Mouse (Mus musculus): ENCODE data around the gene Ptgir.

Gene Ptgir

GRCm38 (mm10) chr7:16938117-16938791 is 32.0 kb downstream of the Ptgir start:
- in situ Hi-C loops (cut with MboI, MseI) = no loop called here

DNA sequence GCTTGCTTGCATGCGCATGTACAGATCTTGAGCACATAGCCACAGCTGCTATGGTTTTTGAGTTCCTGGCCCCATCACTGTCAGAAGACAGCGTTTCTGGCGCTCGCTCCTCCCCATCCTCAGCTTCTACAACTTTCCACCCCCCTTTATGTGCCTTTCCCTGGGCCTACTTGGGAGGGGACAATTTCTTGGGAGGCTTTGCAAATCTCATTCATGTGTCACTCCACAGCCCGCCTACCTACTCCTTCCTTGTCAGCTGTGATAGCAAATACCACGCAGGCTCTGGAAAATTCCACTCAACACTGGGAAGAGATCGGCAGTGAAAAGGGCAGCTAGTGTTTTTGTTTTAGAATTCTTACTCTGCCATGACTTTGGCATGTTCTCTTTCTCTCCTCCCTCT is 34.0 kb downstream of the Ptgir start:
- in situ Hi-C loops (cut with MboI, MseI) = no loop called here

GRCm38 (mm10) chr7:16942861-16943260 is 36.6 kb downstream of the Ptgir start:
- in situ Hi-C loops (cut with MboI, MseI) = no loop called here

DNA sequence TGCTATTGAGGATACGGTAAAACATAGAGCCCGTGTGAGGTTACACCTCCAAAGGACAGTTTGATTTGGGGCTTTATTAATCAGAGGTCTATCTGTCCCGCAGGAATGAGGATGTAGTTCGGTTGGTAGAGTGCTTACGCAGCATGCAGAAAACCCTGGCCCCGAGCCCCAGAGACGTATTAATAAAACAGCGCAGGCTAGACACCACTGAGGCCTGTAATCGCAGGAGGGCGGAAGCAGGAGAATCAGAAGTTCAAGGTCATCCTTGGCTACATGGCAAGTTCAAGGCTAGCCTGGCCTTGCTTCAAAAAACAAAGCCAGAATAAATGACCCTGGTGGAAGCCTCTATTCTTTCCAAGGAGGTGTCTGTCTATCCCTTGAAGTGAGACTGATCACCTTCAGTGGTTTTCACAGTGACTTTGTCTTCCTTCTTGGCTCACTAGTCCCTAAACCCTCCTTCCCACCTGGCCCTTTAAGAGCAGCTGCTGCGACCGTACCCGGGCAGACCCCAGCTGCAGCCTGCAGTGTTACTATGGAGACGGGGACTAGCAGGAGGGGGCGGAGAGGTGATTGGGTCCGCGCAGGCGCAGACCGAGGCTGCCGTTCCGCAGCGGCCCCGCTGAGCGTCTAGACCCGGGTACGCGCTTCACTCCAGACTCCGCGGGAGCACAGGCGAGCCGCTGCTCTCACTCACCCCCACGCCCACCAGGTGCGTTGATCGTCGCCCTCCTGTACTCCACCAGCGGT is 37.9 kb downstream of the Ptgir start, which contains the start of gene Pnmal2:
Gene Pnmal2 (plus strand): TSS at position 622 of the 747 bp plus-strand sequence.
- in situ Hi-C loops (cut with MboI, MseI) = no loop called here

- in situ Hi-C loops (cut with MboI, MseI) = no loop called here
Measured at GRCm38 (mm10) chr7:16944808-16945315, 38.6 kb downstream of the Ptgir start.

GRCm38 (mm10) chr7:16945419-16945818 is 39.1 kb downstream of the Ptgir start:
- in situ Hi-C loops (cut with MboI, MseI) = no loop called here

DNA sequence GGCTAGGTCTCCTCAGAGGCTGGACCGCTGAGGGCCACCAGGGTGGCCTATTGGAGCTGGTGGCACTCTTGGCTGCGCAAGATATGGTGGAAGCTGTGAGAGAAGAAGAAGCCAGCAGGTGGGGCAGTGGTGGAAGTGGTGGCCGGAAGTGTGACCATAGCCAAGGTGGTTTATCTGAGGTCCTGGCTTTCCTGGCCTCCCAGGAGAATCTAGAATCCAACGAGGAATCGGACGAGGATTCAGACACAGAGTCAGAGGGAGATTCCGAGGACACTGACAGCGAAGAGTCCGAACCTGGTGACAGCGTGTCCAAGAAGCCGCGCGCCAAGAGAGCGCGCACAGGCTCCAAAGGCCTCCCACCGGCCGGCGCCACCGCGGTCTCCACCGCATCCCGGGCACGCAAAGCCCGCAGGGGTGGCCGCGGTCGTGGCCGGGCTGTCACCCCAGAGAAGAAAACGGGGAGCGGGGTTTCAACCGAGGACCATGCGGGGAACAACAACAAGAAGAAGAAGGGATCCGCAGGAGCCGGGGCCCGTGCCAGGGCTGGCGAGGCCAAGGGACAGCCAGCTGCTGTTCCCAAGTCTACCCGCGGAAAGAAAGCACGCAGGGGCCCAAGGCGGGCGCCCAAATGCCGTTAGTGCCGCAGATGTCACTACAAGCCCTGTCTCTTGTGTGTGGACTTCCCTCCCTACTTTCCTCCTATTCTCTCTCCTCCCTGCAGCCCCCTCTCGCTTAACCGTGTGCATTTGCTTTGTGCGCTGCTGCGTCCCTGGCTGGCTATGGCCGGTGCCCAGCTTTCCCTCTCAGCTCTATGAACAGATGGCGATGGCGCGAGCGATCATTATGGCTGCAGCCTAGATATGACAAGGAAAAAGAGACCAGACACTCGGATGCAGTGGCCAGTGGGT is 40.4 kb downstream of the Ptgir start:
- in situ Hi-C loops (cut with MboI, MseI) = no loop called here

- in situ Hi-C loops (cut with MboI, MseI) = no loop called here
Measured at GRCm38 (mm10) chr7:16947349-16947895, 41.1 kb downstream of the Ptgir start.

- in situ Hi-C loops (cut with MboI, MseI) = no loop called here
Measured at GRCm38 (mm10) chr7:16947959-16948361, 41.7 kb downstream of the Ptgir start.

DNA sequence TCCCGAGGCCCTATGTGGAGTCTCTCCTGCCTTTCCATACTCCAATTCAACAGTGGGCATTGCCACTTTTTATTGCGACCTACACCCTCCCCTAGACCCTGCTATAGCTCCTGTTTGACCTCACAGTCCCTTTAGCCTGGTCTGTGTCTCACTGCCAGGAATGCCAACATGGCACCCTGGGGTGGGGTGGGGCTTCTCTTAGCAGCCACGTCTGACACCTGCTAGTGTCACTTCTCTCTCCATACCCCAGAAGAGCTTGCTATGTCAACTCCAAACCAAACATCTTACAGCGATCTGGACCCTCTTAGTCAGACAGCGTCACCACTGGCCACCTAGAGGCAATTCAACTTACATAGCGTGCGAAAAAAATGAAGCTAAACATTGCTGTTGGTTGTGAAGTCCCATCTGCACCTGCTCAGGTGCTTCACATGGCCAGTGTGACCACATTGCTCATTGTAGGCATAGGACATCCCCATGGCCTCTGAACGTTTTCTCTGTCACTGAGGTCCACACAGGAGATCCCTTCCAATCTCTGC is 42.7 kb downstream of the Ptgir start:
- in situ Hi-C loops (cut with MboI, MseI) = no loop called here

DNA sequence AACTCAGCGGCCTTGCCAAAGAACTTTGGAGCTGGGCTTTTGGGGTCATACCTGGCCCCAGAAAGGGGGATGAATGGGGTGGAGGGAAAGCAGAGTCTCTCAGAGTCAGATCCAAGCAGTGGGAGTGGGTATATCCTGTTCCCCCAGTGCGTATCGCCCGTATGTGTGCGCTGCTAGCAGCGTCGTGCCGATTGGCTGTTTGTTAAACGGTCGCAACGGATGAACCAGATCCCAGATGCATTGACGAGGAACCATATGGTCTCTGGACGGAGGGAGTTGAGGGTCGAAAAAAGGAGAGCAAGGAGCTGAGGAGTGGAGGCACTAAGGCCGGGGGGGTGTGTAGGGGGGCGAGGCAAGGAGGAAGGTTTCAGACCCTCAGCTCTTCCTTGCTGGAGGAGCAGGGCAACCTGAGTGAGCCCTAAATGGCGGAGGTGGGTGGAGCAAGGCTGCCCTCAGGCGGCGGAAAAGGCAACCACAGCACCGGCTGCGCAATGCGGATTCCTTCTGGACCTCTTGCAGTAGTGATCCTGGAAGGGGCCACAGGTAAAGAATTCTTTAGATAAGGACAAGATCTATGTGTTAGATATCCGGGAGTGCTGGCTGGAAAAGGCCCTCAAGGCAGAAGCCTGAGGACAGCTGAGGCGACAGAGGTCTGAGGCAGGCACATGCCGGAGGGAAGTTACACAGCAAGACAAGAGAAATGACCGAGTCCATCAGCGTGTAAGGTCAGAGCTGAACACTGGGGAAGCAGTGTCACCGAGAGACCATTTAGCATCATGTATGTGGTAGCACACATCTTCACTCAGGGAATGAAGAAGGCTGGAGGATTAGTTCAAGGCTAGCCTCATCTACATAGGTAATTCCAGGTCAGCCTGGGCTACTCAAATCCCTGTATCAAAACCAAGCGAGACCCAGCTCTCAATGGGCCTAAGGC is 43.9 kb downstream of the Ptgir start:
- in situ Hi-C loops (cut with MboI, MseI) = loop anchor here (5.0 kb wide), 2 partner anchors 47 to 107 kb away; no protein-coding TSS in a partner anchor

DNA sequence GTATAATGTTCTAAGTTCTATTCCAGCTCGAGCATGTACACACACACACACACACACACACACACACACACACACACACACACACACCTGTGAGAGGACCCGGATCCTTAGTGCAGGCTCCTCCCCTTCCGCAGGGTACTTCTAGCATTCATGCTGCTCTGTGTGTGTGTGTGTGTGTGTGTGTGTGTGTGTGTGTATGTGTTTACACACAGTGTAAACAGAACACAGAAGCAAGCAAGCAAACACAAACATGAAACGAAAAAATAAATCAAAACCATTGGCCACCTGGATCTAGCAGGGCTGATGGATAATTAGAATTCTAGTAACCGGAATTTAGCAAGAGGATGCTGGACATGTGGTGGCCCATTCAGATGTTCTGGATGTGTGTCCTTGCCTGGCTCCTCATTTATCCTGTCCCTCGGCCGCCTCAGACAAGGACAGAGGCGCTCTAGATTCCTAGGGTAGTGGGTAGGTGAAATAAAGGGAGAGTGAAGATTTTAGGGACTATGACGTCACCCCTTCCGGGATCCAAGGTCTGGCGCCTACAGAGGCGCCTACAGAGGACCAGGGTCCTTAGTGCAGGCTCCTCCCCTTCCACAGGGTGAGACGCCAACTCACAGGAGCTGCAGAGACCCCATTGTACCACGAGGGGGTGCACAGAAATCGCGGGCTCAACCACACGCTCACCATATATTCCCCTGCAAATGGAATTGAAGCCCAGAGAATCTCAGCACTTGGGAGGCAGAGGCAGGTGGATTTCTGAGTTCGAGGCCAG is 44.8 kb downstream of the Ptgir start:
- in situ Hi-C loops (cut with MboI, MseI) = loop anchor here (5.0 kb wide), 2 partner anchors 46 to 106 kb away; no protein-coding TSS in a partner anchor

DNA sequence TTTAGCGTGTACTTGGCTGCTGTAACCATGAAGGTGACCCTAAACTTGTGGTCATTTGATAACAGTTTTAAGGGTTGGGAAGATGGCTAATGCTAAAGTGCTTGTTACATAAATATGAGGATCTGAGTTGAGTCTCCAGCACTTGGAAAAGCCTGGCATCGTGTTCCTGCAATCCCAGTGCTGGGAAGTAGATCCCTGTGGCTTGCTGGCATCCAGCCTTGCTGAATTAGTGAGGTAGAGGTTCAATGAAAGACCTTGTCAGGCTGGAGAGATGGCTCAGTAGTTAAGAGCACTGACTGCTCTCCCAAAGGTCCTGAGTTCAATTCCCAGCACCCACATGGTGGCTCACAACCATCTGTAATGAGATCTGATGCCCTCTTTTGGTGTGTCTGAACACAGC is 47.5 kb downstream of the Ptgir start:
- in situ Hi-C loops (cut with MboI, MseI) = loop anchor here (5.0 kb wide), 2 partner anchors 44 to 104 kb away; no protein-coding TSS in a partner anchor

- in situ Hi-C loops (cut with MboI, MseI) = no loop called here
Measured at GRCm38 (mm10) chr7:16955712-16956111, 49.4 kb downstream of the Ptgir start.

DNA sequence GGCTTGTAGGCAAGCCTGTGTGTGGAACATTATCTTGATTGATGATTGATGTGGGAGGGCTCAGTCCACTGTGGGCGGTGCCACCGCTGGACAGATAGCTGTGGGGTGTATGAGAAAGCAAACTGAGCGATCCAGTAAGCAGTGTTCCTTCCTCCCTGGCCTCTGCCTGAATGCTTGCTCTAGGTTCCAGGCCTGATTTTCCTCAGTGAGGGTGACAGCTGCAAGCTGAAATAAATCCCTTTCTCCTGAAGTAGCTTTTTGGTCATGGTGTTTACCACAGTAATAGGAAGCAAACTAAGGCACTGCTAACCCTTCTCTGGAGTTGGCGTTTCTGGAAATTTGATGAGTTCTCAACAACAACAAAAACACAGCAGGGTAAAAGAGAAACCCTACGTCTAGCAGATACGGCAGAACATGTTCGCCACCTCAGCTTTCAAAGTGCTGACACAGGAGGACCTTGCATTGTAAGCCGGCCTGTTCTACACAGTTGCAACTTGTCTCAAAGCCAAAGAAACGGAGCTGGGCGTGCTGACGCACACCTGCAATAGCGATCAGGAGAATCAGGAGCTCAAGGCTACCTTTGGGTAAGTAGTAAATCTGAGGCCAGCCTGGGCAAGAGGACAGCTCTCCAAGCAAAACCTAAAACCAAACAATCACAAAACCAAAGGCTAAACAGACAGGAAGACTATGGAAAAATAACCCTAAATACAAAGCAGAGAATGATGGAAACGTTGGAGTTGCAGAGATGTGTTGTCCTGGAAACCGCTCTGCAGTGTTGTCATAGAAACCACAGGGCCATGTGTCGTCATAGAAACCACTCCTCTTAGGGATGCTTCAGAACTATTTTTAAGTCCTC is 50.3 kb downstream of the Ptgir start:
- in situ Hi-C loops (cut with MboI, MseI) = no loop called here

DNA sequence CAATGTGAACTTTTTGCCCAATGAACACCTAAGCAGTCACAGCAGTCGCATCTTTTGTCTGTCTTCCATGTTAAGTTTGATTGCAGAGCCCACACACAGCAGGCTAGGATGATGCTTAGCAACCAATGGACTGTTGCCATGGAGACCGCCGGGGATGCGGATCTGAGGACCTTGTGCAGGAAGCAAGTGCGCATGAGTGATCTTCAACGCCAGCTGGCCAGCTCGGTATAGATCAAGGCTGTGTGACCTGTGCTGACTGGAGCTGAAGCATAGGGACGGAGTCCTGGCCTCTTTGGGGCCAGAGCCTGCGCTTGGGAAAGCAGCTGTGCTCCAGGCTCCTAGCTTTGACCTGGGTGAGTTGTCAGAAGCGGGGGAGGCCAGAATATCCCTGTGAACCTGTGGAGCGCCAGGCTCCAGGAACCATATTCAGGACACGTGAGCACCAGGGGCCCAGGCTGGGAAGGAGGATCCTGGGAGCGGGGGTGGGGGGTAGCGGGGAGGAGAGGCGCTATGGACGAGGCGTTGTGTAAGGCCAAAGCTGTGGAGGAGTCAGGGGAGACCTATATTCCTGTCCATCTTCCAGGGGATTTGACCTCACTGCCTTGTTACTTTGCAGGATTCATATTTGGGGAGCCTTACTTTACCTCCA is 53.4 kb downstream of the Ptgir start, which contains the start of gene Pnmal1:
Gene Pnmal1 (plus strand): TSS at position 141 of the 649 bp plus-strand sequence.
- in situ Hi-C loops (cut with MboI, MseI) = no loop called here

Measured in T-helper 1 cell (primary cell).